Mouse (Mus musculus) adrenal gland, postnatal 36 days (tissue): ENCODE measurements around the gene Cenpn. TPM values are rescaled to one million over a fixed set of nuclear protein-coding genes. Genes with fewer than 3 reads are reported as not detected.

Source experiments
- total RNA-seq, 2 experiments: library from RNA; stranded (reverse); gene quantifications; 2 replicates each; pipeline ENCODE4 v1.2.3; 2021

Gene Cenpn
- total RNA-seq, 2 experiments from 2014 or later, result 6.1 TPM

Other genes with a start within 250 kb of the Cenpn start
- gene Cdyl2, start 188.7 kb upstream of the Cenpn start, total RNA-seq, result 10 to 100 TPM in 1 of 2 experiments, 1 to 10 TPM in 1; 7.3 to 10.3 TPM
- 10 to 100 TPM; 54.0 to 60.9 TPM for gene Cmc2, start 275 bp upstream of the Cenpn start, total RNA-seq
- gene Atmin, start 21.7 kb downstream of the Cenpn start, total RNA-seq, result 10 to 100 TPM; 23.1 to 24.4 TPM
- gene 1700030J22Rik, start 57.2 kb downstream of the Cenpn start, total RNA-seq, result 1 to 10 TPM; 1.2 to 2.7 TPM
- gene Gcsh, start 71.8 kb downstream of the Cenpn start, total RNA-seq, result 100 to 1,000 TPM; 125 to 176 TPM
- 1 to 10 TPM; 1.3 to 3.7 TPM for gene Pkd1l2, start 160.7 kb downstream of the Cenpn start, total RNA-seq
- under 1 TPM; 0.30 to 0.79 TPM for gene Bco1, start 174.1 kb downstream of the Cenpn start, total RNA-seq
- 10 to 100 TPM; 11.4 to 13.0 TPM for gene Gan, start 236.4 kb downstream of the Cenpn start, total RNA-seq